Mouse (Mus musculus) forebrain, embryonic 14.5 days (tissue): ENCODE data around the gene Clip2. TPM values are rescaled to one million over a fixed set of nuclear protein-coding genes. Genes with fewer than 3 reads are reported as not detected.
A peak's percentile ranks its signal among the peaks of the same experiment; 100 is the strongest.

Experiments used
- ATAC-seq: fragments of 200-750 bp; cut with Nextera tagmentation; 2 replicates; pipeline ENCODE4 v1.8.0; 2017; ENCODE audit warnings: mild to moderate bottlenecking, moderate library complexity
- DNase-seq: peaks from one replicate; pipeline ENCODE4 v3.0.0-alpha.2; 2015; ENCODE audit warnings: low spot score
- H3K27ac ChIP-seq: fragments of 300-500 bp; sonication (generic); 2 replicates; pipeline ENCODE4 v1.5.1; 2014; ENCODE audit warnings: low read depth, mild to moderate bottlenecking, control low read depth, low read length, moderate library complexity
- H3K27me3 ChIP-seq: fragments of 300-500 bp; sonication (generic); replicated peaks from 2 replicates; pipeline ENCODE4 v1.6.1; 2014; ENCODE audit warnings: low read length, control low read depth, mixed read lengths; ENCODE audit not compliant: control insufficient read depth, insufficient read depth
- H3K36me3 ChIP-seq: fragments of 300-500 bp; sonication (generic); 2 replicates; pipeline ENCODE4 v1.6.1; 2014; ENCODE audit warnings: low read length, control low read depth; ENCODE audit not compliant: control insufficient read depth, insufficient read depth
- H3K4me1 ChIP-seq: fragments of 300-500 bp; sonication (generic); 2 replicates; pipeline ENCODE4 v1.6.1; 2014; ENCODE audit warnings: antibody characterized with exemption, low read length, control low read depth; ENCODE audit not compliant: control insufficient read depth, insufficient read depth
- H3K4me2 ChIP-seq: fragments of 300-500 bp; sonication (generic); 2 replicates; pipeline ENCODE4 v1.6.1; 2014; ENCODE audit warnings: mild to moderate bottlenecking, control low read depth, low read length
- H3K4me3 ChIP-seq: fragments of 300-500 bp; sonication (generic); 2 replicates; pipeline ENCODE4 v1.5.1; 2014; ENCODE audit warnings: low read depth, low read length, control low read depth
- H3K9ac ChIP-seq: fragments of 300-500 bp; sonication (generic); 2 replicates; pipeline ENCODE4 v1.6.1; 2014; ENCODE audit warnings: mild to moderate bottlenecking, low read length, control low read depth, moderate library complexity
- H3K9me3 ChIP-seq: fragments of 300-500 bp; sonication (generic); replicated peaks from 2 replicates; pipeline ENCODE4 v1.6.1; 2016; ENCODE audit warnings: low read length, control low read depth, mixed read lengths; ENCODE audit not compliant: control insufficient read depth
- WGBS: fragments of 180-500 bp; shearing (Covaris S2); extraction: QIAGEN DNeasy Blood & Tissue Kit; methylation state at CpG from one replicate; pipeline ENCODE4 v1.1.7; 2014; 5-methylcytosine and 5-hydroxymethylcytosine counted together
- polyA plus RNA-seq: library from polyadenylated mRNA; unstranded; fragments of >200 nt; fragmentation: Nextera tagmentation; extraction: Ambion mirVana; gene quantifications from 2 replicates; pipeline ENCODE4 v1.2.1, GENCODE M21; 2014

Clip2 gene
- polyA plus RNA-seq, 1 experiment from 2014 or later = 11.1 TPM

- Histone ChIP-seq H3K27me3 (no peaks in the 10 kb centered on the region), H3K4me3 (no peak overlapping the region), H3K4me1 (no peaks in the 10 kb centered on the region), H3K36me3 (no peaks in the 10 kb centered on the region), H3K4me2 (no peak overlapping the region), H3K9me3 (0 out of 2 replicates have a peak, but pooled peaks cover 3% of the 10 kb centered on the region), H3K27ac (no peak overlapping the region), H3K9ac (no peak overlapping the region)
- WGBS = 59% methylated on average over 8 of the region's 8 CpGs
- DNase-seq (no peak), ATAC-seq (no peak)
Measured at GRCm38 (mm10) chr5:134568964-134569491, 16.8 kb upstream of the Clip2 start.

DNA sequence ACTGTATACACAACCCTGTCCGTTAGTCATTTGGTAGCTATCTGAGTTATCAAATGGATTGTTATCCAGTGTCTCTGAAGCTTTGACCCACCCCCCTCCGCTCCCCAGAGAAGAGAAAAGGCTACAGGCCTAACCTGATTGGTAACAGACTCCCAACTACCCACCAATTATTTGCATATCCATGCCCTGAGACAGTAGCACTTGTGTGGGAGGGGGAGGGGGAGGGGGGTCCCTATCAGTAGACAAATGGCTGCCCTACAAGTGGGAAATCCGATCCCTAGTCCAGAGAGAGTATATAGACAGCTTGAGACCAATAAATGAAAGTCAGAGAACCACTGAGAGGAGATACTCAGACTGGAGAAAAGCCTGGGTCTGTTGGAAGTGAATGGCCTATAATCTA lies 15.8 kb upstream of the Clip2 start:
- Histone ChIP-seq H3K4me1 (no peaks in the 10 kb centered on the region), H3K4me2 (no peak overlapping the region), H3K4me3 (no peak overlapping the region), H3K36me3 (no peaks in the 10 kb centered on the region), H3K27me3 (no peaks in the 10 kb centered on the region), H3K27ac (no peak overlapping the region), H3K9ac (no peak overlapping the region), H3K9me3 (0 out of 2 replicates have a peak, but pooled peaks cover 3% of the 10 kb centered on the region)
- WGBS = 67% methylated on average over 3 of the region's 3 CpGs
- DNase-seq (no peak), ATAC-seq (no peak)

- no peak overlapping the region for H3K9ac ChIP-seq
- WGBS = 90% methylated on average over 4 of the region's 4 CpGs
- H3K9me3 ChIP-seq = 0 out of 2 replicates have a peak, but pooled peaks cover 3% of the 10 kb centered on the region
Measured at GRCm38 (mm10) chr5:134567445-134567844, 15.2 kb upstream of the Clip2 start.

DNA sequence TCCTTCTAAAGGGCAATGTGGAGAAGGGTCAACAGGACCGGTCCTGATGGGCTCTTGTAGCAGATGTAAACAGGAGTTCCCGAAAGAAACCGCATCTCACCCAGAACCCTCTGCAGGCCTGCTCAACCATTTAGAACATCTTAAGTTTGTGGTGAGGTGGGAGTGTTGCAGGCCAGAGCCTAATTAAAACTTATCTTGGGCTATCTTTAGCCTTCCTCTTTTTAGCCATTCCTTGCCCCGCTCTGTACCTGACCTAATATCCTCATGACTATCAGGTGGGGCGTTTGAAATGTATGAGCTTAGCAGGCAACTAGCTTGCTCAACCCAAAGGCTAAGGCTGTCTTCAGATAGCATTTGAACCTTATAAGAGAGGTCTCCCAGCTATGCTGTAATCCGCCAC lies 13.5 kb upstream of the Clip2 start:
- Histone ChIP-seq H3K4me2 (no peak overlapping the region), H3K4me3 (no peak overlapping the region), H3K27ac (no peak overlapping the region), H3K27me3 (no peaks in the 10 kb centered on the region), H3K4me1 (no peaks in the 10 kb centered on the region), H3K9me3 (no peaks in the 10 kb centered on the region), H3K36me3 (no peaks in the 10 kb centered on the region), H3K9ac (no peak overlapping the region)
- WGBS = 93% methylated on average over 6 of the region's 6 CpGs
- DNase-seq (no peak), ATAC-seq (no peak)

More at GRCm38 (mm10) chr5:134567445-134567844, 15.2 kb upstream of the Clip2 start:
- no peaks in the 10 kb centered on the region for H3K36me3 ChIP-seq
- no peaks in the 10 kb centered on the region for H3K27me3 ChIP-seq
- H3K4me1 ChIP-seq = no peaks in the 10 kb centered on the region
- ATAC-seq = no peak
- H3K4me3 ChIP-seq = no peak overlapping the region
- no peak overlapping the region for H3K27ac ChIP-seq
- DNase-seq = no peak
- H3K4me2 ChIP-seq = no peak overlapping the region

GRCm38 (mm10) chr5:134564272-134564671 lies 12.0 kb upstream of the Clip2 start:
- no peak for ATAC-seq
- H3K9ac ChIP-seq = no peak overlapping the region

GRCm38 (mm10) chr5:134560450-134561171 lies 8.4 kb upstream of the Clip2 start:
- no peak for ATAC-seq
- whole genome bisulfite sequencing = 80% methylated on average over 16 of the region's 16 CpGs

More at GRCm38 (mm10) chr5:134564272-134564671, 12.0 kb upstream of the Clip2 start:
- Histone ChIP-seq H3K27me3 (no peaks in the 10 kb centered on the region), H3K27ac (no peak overlapping the region), H3K36me3 (no peaks in the 10 kb centered on the region), H3K4me3 (no peak overlapping the region), H3K4me2 (no peak overlapping the region), H3K9me3 (no peaks in the 10 kb centered on the region), H3K4me1 (no peaks in the 10 kb centered on the region)
- WGBS = 88% methylated on average over 2 of the region's 2 CpGs
- DNase-seq = no peak

DNA sequence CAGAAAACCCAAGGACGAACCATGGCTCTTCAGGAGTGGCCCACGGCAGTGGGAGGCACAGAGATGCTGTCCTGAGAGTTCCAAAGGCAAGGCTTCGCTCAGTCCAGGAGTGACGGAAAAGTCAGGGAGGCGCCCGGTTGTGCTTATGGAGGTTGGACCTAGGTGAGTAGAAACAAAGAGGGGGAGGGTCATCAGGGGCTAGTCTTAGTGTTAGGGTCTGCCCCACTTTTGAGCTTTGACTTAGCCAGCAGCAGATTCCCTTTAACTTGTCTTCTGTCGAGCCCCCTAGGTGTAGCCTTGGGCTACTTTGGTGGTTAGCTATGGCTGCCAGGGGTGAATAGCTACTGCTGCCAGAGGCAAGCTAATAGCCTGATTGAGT lies 7.8 kb upstream of the Clip2 start, which contains the start of gene Syna:
Gene Syna, minus strand, starts transcription at position 101 of the 379 bp plus-strand sequence.
- DNase-seq = no peak
- H3K36me3 ChIP-seq = no peaks in the 10 kb centered on the region
- no peaks in the 10 kb centered on the region for H3K9me3 ChIP-seq
- H3K4me3 ChIP-seq = no peak within 1 kb of the TSS
- H3K9ac ChIP-seq = no peak within 1 kb of the TSS
- H3K4me1 ChIP-seq = peaks cover 7% of the 10 kb centered on the region
- no peak for ATAC-seq
- 91% methylated on average over 7 of the region's 7 CpGs for whole genome bisulfite sequencing
- H3K27me3 ChIP-seq = no peaks in the 10 kb centered on the region
- H3K27ac ChIP-seq = no peak within 1 kb of the TSS
- no peak within 1 kb of the TSS for H3K4me2 ChIP-seq

More at GRCm38 (mm10) chr5:134560450-134561171, 8.4 kb upstream of the Clip2 start:
- Histone ChIP-seq H3K27me3 (no peaks in the 10 kb centered on the region), H3K27ac (no peak overlapping the region), H3K36me3 (no peaks in the 10 kb centered on the region), H3K4me1 (peaks cover 1% of the 10 kb centered on the region), H3K9me3 (no peaks in the 10 kb centered on the region), H3K4me2 (no peak overlapping the region), H3K4me3 (no peak overlapping the region), H3K9ac (no peak overlapping the region)
- no peak for DNase-seq

GRCm38 (mm10) chr5:134555463-134556164 lies 3.4 kb upstream of the Clip2 start:
- Histone ChIP-seq H3K4me3 (no peak overlapping the region), H3K27ac (peak overlapping the region; percentile 27; the same call in 1 of the 2 replicates), H3K36me3 (no peaks in the 10 kb centered on the region), H3K4me1 (peaks cover 18% of the 10 kb centered on the region), H3K27me3 (no peaks in the 10 kb centered on the region), H3K4me2 (peak overlapping the region; percentile 33), H3K9ac (peak overlapping the region; percentile 7; the same call in 1 of the 2 replicates), H3K9me3 (no peaks in the 10 kb centered on the region)
- ATAC-seq = no peak
- 13% methylated on average over 20 of the region's 20 CpGs for WGBS
- DNase-seq = peak; percentile 85
